Mouse (Mus musculus) lung, postnatal 0 days (tissue): ENCODE results near the gene Adrm1.

ENCODE experiments used
- CTCF ChIP-seq: IDR thresholded peaks from 2 replicates; pipeline ENCODE4 v1.5.1; 2016; ENCODE audit warnings: antibody characterized with exemption, mild to moderate bottlenecking
- EP300 ChIP-seq: IDR thresholded peaks from 2 replicates; pipeline ENCODE4 v1.6.1; 2016; ENCODE audit warnings: antibody characterized with exemption, mild to moderate bottlenecking, control low read depth

DNA sequence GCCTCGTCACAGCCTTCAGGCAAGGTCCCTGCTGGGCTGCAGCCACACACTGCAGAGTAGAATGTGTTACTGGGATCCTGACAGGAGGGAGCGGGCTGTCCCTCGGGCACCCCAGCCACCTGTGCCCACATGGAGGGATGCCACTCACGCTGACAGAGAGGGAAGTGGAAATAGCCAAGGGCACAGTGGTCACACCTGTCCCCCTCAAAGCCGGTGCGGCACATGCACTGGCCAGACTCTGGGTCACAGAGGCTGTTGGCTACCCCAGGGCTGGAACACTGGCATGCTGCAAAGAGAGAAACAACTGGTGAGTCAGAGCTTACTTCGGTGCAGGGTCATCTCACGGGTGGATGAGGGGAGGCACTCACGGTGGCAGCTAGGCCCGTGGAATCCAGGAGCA is 27.5 kb downstream of the Adrm1 start:
- TF ChIP-seq CTCF (no peak), EP300 (no peak)
